In genomic region chr13:95281740-95282673, GRCm38 (mm10) we compare ENCODE assay signal across 11 mouse cellular contexts. TPM values are rescaled to one million over a fixed set of nuclear protein-coding genes. Genes with fewer than 3 reads are reported as not detected.
A peak's percentile ranks its signal among the peaks of the same experiment; 100 is the strongest.
DNase-seq lines count a peak whose midpoint lies in the region; ATAC-seq and TF ChIP-seq lines count a peak whose summit lies in the region.
"Had no signal": no experiment of that assay in that cellular context is flagged by ENCODE, and none has a peak within 500 bp of the region (broad histone marks: within the 10 kb centered on the region; RNA-seq: fewer than 3 reads in every experiment).

No protein-coding gene starts in this region.

- peak; percentile 62; the same call in 1 of the 2 replicates for ATAC-seq in embryonic facial prominence, embryonic 11.5 days (replicated peaks; ENCODE audit: insufficient number of reproducible peaks, low FRiP score, low TSS enrichment, low read depth)
- ATAC-seq: CD4-positive, CD25-positive, alpha-beta regulatory T cell, adult 4 months had no signal

- 0 out of 2 replicates have a peak overlapping the region, but pooled peaks have one; percentile 5 for H3K27ac ChIP-seq in gastrocnemius, adult 2 months
- no peak overlapping the region for H3K27ac ChIP-seq in embryonic facial prominence, embryonic 11.5 days (replicated peaks; ENCODE audit: low read depth, low read length)
- no peak overlapping the region for H3K27ac ChIP-seq in left cerebral cortex, adult 2 months

- peak; percentile 36 for DNase-seq in gastrocnemius, adult 2 months
- no peak for DNase-seq in gastrocnemius, adult 8-10 months (ENCODE audit: low spot score in 2 of 2)
- DNase-seq in 3134 (ENCODE audit: extremely low read depth, insufficient read length, low spot score), result peak; percentile 42
- DNase-seq in embryonic facial prominence, embryonic 11.5 days (ENCODE audit: low spot score), result peak; percentile 6
- DNase-seq in kidney, postnatal 4 days, result peak; percentile 48 to 68
- DNase-seq in frontal cortex, adult 2 months (ENCODE audit: extremely low spot score in 1 of 2, low spot score in 1 of 2), result no peak
- no peak for DNase-seq in cerebellum, adult 11-12 months
- DNase-seq in left cerebral cortex, adult 2 months (ENCODE audit: extremely low spot score in 1 of 2, low spot score in 2 of 2), result no peak
- DNase-seq: thymus, adult 18-20 months had no signal

- 28% methylated on average over 7 of the region's 7 CpGs for WGBS in embryonic facial prominence, embryonic 11.5 days

- no peak overlapping the region for H3K4me2 ChIP-seq in embryonic facial prominence, embryonic 11.5 days (ENCODE audit: low read depth, low read length)

- no peaks in the 10 kb centered on the region for H3K36me3 ChIP-seq in embryonic facial prominence, embryonic 11.5 days (replicated peaks; ENCODE audit: control insufficient read depth, insufficient read depth, low read depth, low read length)

- intact Hi-C loops in gastrocnemius, adult 2 months (cut with DNase I), result loop anchor here (10.0 kb wide), 1 partner anchor 197 kb away; no protein-coding TSS in a partner anchor
- intact Hi-C loops in left cerebral cortex, adult 2 months (cut with DNase I), result no loop called here

- no peak for TF ChIP-seq CTCF in gastrocnemius, adult 2 months (IDR thresholded peaks at IDR 0.05)
- TF ChIP-seq CTCF in left cerebral cortex, adult 2 months (IDR thresholded peaks at IDR 0.05), result no peak

- no peaks in the 10 kb centered on the region for H3K4me1 ChIP-seq in embryonic facial prominence, embryonic 11.5 days (ENCODE audit: control insufficient read depth, insufficient read depth, low read length)

- H3K4me3 ChIP-seq in gastrocnemius, adult 2 months, result no peak overlapping the region
- H3K4me3 ChIP-seq in embryonic facial prominence, embryonic 11.5 days (ENCODE audit: low read depth, low read length), result no peak overlapping the region
- no peak overlapping the region for H3K4me3 ChIP-seq in left cerebral cortex, adult 2 months
- H3K4me3 ChIP-seq: erythroblast, embryonic 14.5 days had no signal

- H3K27me3 ChIP-seq in embryonic facial prominence, embryonic 11.5 days (ENCODE audit: control insufficient read depth, insufficient read depth, low read length), result no peaks in the 10 kb centered on the region

- H3K9ac ChIP-seq in embryonic facial prominence, embryonic 11.5 days (replicated peaks; ENCODE audit: low read length), result no peak overlapping the region

- H3K9me3 ChIP-seq in embryonic facial prominence, embryonic 11.5 days (replicated peaks; ENCODE audit: control insufficient read depth, low read length), result no peaks in the 10 kb centered on the region

RNA-seq across cellular contexts. Expression of gene Pde8b, which starts 31.9 kb away (rescaled TPM):
- 1 to 10 TPM; 2.0 to 3.3 TPM for total RNA-seq in gastrocnemius, adult 2 months (2021)
- total RNA-seq in gastrocnemius, adult 8-10 months (2022), result 1 to 10 TPM in 3 of 4 experiments, under 1 TPM in 1; 0.94 to 4.4 (median 1.7) TPM
- 1.4 and 2.2 TPM in 2 replicates for polyA plus RNA-seq in embryonic facial prominence, embryonic 11.5 days (2014; fragmentation: Nextera tagmentation; extraction: Ambion mirVana)
- polyA plus RNA-seq in frontal cortex, adult 2 months (2012; rRNA removed), result 46.6 and 48.8 TPM in 2 replicates
- total RNA-seq in left cerebral cortex, adult 2 months (2021), result 100 to 1,000 TPM; 132 to 151 TPM

RNA-seq across cellular contexts. Expression of gene Zbed3, which starts 41.4 kb away (rescaled TPM):
- total RNA-seq in gastrocnemius, adult 2 months (2021), result 1 to 10 TPM; 4.2 to 8.2 TPM
- total RNA-seq in gastrocnemius, adult 8-10 months (2022), result 1 to 10 TPM; 3.2 to 5.3 (median 4.2) TPM
- polyA plus RNA-seq in embryonic facial prominence, embryonic 11.5 days (2014; fragmentation: Nextera tagmentation; extraction: Ambion mirVana), result 71.2 and 82.0 TPM in 2 replicates
- polyA plus RNA-seq in frontal cortex, adult 2 months (2012; rRNA removed), result 16.6 and 17.1 TPM in 2 replicates
- 10 to 100 TPM; 12.7 to 16.0 TPM for total RNA-seq in left cerebral cortex, adult 2 months (2021)

Comparison
In these comparisons a context has a peak if more than half of its experiments do, and no peak if none do; other contexts are left out.
1. DNase-seq: peak in gastrocnemius, adult 2 months (single experiment), 3134 (single experiment), embryonic facial prominence, embryonic 11.5 days (single experiment) and kidney, postnatal 4 days (2 of 2); none in gastrocnemius, adult 8-10 months (0 of 2), frontal cortex, adult 2 months (0 of 2), cerebellum, adult 11-12 months (single experiment) and left cerebral cortex, adult 2 months (0 of 2).
2. RNA of gene Pde8b, which starts 31.9 kb away (total RNA-seq): 132 to 151 TPM in left cerebral cortex, adult 2 months; 2.0 to 3.3 TPM in gastrocnemius, adult 2 months and 0.94 to 4.4 TPM in gastrocnemius, adult 8-10 months; every median in the first group is over 10 times any median in the second.